Mouse (Mus musculus) retina, postnatal 1 day (tissue): Measurements from ENCODE around the gene Cdca7l.
A peak's percentile ranks its signal among the peaks of the same experiment; 100 is the strongest.

ENCODE experiments used
- DNase-seq: peaks from one replicate; pipeline ENCODE4 v3.0.0-alpha.2; 2012

Cdca7l gene

DNA sequence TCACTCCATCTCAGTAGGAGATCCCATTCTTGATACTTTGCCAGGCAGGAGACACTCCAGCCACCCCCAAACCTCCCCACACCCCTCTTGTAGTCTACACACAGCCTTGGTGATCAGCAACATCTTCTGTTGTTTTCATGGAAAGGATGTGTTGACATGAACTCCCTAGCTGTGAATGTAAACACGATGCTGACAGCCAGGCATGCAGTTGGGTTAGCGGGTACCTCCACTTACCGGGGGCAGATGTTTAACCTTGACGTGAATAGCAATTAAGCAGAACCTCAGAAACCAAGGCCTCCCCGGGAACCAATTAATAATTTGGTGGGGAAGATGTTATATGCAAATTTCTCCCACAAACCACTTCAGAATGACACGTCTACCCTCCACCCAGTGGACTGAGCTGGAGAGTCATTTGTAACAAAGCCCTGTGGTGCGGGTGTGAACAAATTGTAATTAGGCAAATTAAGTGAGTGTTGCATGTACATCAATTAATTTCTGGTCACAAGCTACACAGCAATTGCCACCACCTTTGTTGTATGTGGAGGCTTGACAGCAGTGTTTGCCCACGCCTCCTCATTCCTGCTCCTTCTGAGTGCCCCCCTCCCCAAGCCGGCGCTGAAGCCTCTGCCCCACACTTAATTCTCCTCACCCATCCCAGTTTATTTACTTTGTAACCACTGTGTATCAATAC, 5.4 kb downstream of the Cdca7l start:
- peak; percentile 71 for DNase-seq

- DNase-seq = no peak
Observed at GRCm38 (mm10) chr12:117810074-117810473, 6.0 kb downstream of the Cdca7l start.

- DNase-seq = peak; percentile 76
Observed at GRCm38 (mm10) chr12:117820138-117820858, 16.2 kb downstream of the Cdca7l start.

- DNase-seq = peak; percentile 43
Observed at GRCm38 (mm10) chr12:117820859-117821221, 16.8 kb downstream of the Cdca7l start.

GRCm38 (mm10) chr12:117821394-117821793, 17.3 kb downstream of the Cdca7l start:
- DNase-seq = no peak

GRCm38 (mm10) chr12:117828350-117828749, 24.3 kb downstream of the Cdca7l start:
- DNase-seq = no peak

- DNase-seq = no peak
Observed at GRCm38 (mm10) chr12:117831351-117831961, 27.4 kb downstream of the Cdca7l start.

DNA sequence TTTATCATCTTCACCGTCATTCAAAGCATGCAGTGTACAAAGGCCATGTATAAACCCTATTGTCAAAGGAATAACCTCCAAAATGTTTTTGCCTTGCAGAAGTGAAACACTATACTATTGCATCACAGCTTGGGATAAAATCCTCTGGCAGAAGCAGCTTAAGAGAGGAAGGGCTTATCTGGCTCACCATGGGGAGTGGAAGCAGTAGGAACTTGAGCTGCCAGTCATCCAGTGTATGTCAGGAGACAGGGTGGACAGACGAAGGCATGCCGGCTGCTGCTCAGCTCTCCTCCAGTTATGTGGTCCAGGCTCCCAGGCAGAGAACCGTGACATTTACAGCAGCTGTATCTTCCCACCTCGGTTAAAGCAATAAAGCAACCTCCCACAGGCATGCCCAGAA, 28.1 kb downstream of the Cdca7l start:
- DNase-seq = no peak

DNA sequence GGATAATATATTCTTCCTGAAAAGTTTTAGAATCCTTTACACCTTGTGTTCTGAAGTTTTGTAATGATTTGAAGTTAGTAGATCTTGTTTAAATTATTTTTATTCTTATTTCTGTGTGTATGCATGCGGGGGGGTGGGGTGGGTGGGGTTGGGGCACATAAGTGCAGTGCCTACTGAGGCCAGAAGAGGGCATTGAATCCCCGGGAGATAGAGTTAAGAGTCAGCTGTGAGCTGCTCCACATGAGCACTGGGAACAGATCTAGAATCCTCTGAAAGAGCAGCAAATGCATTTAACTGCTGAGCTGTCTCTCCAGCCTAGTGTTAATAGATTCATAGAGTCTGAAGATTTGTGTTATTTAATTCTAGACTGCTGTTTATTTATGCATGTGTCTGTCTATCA, 30.6 kb downstream of the Cdca7l start:
- DNase-seq = no peak

GRCm38 (mm10) chr12:117835371-117835770, 31.3 kb downstream of the Cdca7l start:
- DNase-seq = peak; percentile 29

DNA sequence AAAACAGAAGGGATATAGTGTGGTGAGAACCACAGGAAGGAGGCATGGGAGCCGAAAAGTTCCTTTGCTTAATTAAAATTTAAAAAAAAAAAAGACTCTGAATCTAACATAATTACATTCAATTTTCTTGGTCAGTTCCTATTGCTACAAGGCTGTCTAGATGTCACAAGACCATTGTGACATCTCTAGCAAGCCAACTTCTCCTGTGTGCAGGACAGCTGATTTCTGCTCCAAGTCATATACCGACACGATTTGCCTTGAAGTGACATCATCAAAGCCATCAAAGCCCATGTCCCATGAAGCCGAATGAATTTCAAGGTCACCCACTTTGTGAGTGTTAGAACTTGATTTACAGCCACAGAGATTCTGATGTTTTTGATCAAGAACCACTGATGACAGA, 33.3 kb downstream of the Cdca7l start:
- DNase-seq = no peak

DNA sequence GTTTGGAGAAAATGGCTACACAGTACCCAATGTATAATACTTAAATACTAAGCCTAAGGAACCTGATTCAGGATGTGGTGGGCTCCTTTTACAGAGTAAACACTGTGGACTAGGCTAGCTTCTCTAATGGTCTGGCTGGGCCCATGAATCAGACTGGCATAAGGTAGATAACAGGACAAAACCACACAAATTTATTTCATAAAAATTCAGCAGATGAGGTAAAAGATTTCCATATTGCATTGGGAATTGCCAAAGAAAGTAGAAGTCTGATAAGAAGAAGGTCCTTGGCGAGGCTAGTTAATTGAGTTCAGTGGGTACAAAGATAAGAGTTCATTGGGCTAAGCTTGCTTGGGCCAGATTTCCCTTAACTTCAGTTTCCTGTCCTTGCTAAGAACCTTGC, 36.6 kb downstream of the Cdca7l start:
- no peak for DNase-seq

- DNase-seq = peak; percentile 45
Observed at GRCm38 (mm10) chr12:117842676-117843075, 38.6 kb downstream of the Cdca7l start.

- peak; percentile 87 for DNase-seq
Observed at GRCm38 (mm10) chr12:117843302-117844074, 39.4 kb downstream of the Cdca7l start.

- DNase-seq = no peak
Observed at GRCm38 (mm10) chr12:117844075-117844408, 40.0 kb downstream of the Cdca7l start.

DNA sequence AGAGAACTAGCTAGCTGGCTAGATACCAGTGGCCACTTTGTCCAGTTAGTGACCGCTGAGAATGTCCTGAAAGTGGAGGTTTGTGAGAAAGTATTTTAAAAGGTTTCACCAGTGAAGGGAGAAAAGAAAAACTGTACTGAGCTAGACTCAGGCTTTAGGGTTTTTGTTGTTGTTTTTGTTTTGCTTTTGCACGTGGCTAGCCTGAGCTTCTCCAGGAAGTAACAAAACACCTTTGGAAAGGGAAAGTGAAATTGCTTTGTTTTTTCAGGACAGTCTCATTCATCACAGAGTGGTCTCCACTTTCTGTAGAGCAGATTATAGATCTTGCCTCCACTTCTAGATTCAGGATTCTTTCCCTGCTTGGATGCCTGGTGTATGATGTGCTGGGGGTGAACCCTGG, 40.8 kb downstream of the Cdca7l start:
- DNase-seq = no peak

GRCm38 (mm10) chr12:117848621-117849020, 44.5 kb downstream of the Cdca7l start:
- DNase-seq = no peak

DNA sequence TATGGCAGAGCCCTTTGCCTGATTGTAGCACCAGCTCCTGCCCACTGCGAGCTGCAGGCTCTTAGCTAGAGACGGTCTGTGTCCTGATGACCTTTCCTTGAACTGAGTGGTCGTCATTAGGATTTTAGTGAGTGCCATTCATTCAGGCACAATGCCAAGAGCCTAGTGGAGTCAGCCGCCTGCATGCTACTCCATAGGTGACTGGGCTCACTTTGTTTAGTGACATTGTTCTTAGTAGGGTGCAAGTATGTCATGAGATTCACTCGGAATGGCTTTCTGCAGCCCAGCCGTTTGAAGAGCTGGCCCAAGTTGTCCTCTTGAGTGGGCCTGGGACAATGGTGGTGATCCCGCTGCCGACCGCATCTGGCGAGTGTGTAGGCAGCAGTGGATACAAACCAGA, 46.4 kb downstream of the Cdca7l start:
- peak; percentile 61 for DNase-seq

- DNase-seq = peak; percentile 73
Observed at GRCm38 (mm10) chr12:117853316-117853715, 49.2 kb downstream of the Cdca7l start.

GRCm38 (mm10) chr12:117857023-117857422, 52.9 kb downstream of the Cdca7l start:
- no peak for DNase-seq

- DNase-seq = no peak
Observed at GRCm38 (mm10) chr12:117857884-117858283, 53.8 kb downstream of the Cdca7l start.

- DNase-seq = no peak
Observed at GRCm38 (mm10) chr12:117860840-117861239, 56.8 kb downstream of the Cdca7l start.

- no peak for DNase-seq
Observed at GRCm38 (mm10) chr12:117861249-117861648, 57.2 kb downstream of the Cdca7l start.

DNA sequence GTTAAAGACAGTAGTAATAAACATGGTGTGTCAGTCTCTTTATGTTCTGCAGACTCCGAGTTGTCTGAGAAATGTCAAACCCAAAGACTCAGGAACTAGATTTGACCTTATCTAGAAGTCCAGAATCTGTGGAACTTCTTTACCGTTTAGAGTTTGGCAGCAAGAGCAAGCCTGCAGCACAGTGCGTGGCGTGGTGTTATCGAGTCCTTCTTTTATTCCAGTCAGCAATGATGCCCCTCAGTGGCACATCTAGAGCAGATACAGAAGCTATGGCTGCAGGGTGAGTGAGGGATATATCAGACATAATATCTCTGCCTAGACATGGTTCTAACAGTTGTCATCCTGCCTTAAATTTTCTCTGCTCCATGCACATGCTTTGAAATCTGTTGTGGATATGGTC, 58.6 kb downstream of the Cdca7l start:
- no peak for DNase-seq
